Mouse (Mus musculus) ES-E14 (cell line): ENCODE results near the gene Tex12. TPM values are rescaled to one million over a fixed set of nuclear protein-coding genes. Genes with fewer than 3 reads are reported as not detected.

Experiments
- DNase-seq: peaks from one replicate; pipeline ENCODE4 v3.0.0-alpha.2; 2013; ENCODE audit warnings: low read depth, low spot score
- H3K27ac ChIP-seq: 2 replicates; pipeline ENCODE4 v1.5.1; 2012; ENCODE audit warnings: low read depth, mild to moderate bottlenecking, low read length, moderate library complexity, mixed read lengths; ENCODE audit not compliant: poor library complexity, insufficient read depth, severe bottlenecking
- H3K36me3 ChIP-seq: 2 replicates; pipeline ENCODE4 v1.6.1; 2012; ENCODE audit warnings: mild to moderate bottlenecking, low read length, moderate library complexity, mixed read lengths; ENCODE audit not compliant: control insufficient read depth, poor library complexity, insufficient read depth, severe bottlenecking
- H3K4me1 ChIP-seq, 2 experiments: fragments of 150-350 bp in 1 of 2; sonication (generic) in 1 of 2; 2 replicates each; pipeline ENCODE4 v1.6.1; 2012; ENCODE audit warnings: low read length in 2 of 2, mild to moderate bottlenecking in 1 of 2, mixed read lengths in 1 of 2; ENCODE audit not compliant: control insufficient read depth in 2 of 2, insufficient read depth in 2 of 2, poor library complexity in 1 of 2
- H3K4me3 ChIP-seq, 2 experiments: fragments of 150-350 bp in 1 of 2; sonication (generic) in 1 of 2; 2 replicates each; pipeline ENCODE4 v1.5.1; 2012; ENCODE audit warnings: low read length in 2 of 2, low read depth in 1 of 2, mild to moderate bottlenecking in 1 of 2, mixed read lengths in 1 of 2; ENCODE audit not compliant: insufficient read depth in 1 of 2, poor library complexity in 1 of 2, severe bottlenecking in 1 of 2
- H3K9ac ChIP-seq: 2 replicates; pipeline ENCODE4 v1.6.1; 2012; ENCODE audit warnings: low read depth, mild to moderate bottlenecking, low read length, mixed read lengths; ENCODE audit not compliant: poor library complexity, insufficient read depth, severe bottlenecking
- H3K9me3 ChIP-seq: fragments of 150-350 bp; sonication (generic); 2 replicates; pipeline ENCODE4 v1.6.1; 2012; ENCODE audit warnings: low read depth, mild to moderate bottlenecking, low read length; ENCODE audit not compliant: control insufficient read depth, insufficient read depth
- CHD2 ChIP-seq: IDR thresholded peaks from 2 replicates; pipeline ENCODE4 v1.6.1; 2014; ENCODE audit warnings: mild to moderate bottlenecking, low read depth, low read length, inconsistent platforms
- HCFC1 ChIP-seq: IDR thresholded peaks from 2 replicates; pipeline ENCODE4 v1.6.1; 2012; ENCODE audit warnings: low read length, inconsistent platforms, borderline replicate concordance; ENCODE audit not compliant: insufficient read depth
- MAFK ChIP-seq: IDR thresholded peaks from 2 replicates; pipeline ENCODE4 v1.6.1; 2014; ENCODE audit warnings: mild to moderate bottlenecking, low read depth, low read length, inconsistent platforms; ENCODE audit not compliant: insufficient read depth
- ZC3H11A ChIP-seq: IDR thresholded peaks from 2 replicates; pipeline ENCODE4 v1.6.1; 2012; ENCODE audit warnings: low read depth, mild to moderate bottlenecking, inconsistent platforms, low read length, borderline replicate concordance
- ZNF384 ChIP-seq: IDR thresholded peaks from 2 replicates; pipeline ENCODE4 v1.6.1; 2012; ENCODE audit warnings: low read depth, low read length, inconsistent platforms
- in situ Hi-C, 2 experiments: fragments of 600-800 bp; cut with MboI; formaldehyde crosslinking; loops; one replicate each; pipeline ENCODE4 v1.15.1; 2025; ENCODE audit warnings: low sequenced_read_pairs in 2 of 2, inconsistent platforms in 1 of 2; ENCODE audit not compliant: unreplicated experiment in 2 of 2
- total RNA-seq: library from RNA; depleted of rRNA; stranded (reverse); fragments of 300-350 nt; gene quantifications from 2 replicates; pipeline ENCODE4 v1.2.3, GENCODE M21; 2012

Tex12 gene
- total RNA-seq, 1 experiment: 0.94 TPM

- H3K4me1 ChIP-seq: no peaks in the 10 kb centered on the region
- TF ChIP-seq ZC3H11A: no peak
- TF ChIP-seq HCFC1: no peak
- no peak for TF ChIP-seq MAFK
- TF ChIP-seq CHD2: no peak
- TF ChIP-seq ZNF384: no peak
- no peak overlapping the region for H3K27ac ChIP-seq
- no peak overlapping the region; the same call in 1 of the 2 replicates for H3K9ac ChIP-seq
- H3K9me3 ChIP-seq: no peaks in the 10 kb centered on the region
- H3K4me3 ChIP-seq: peak overlapping the region; percentile 76 to 91; a peak in 3 of 4 replicates
- in situ Hi-C loops: loop anchor here in 1 of 2 experiments (5.0 to 10.0 kb wide), 2 partner anchors 71 to 1033 kb away; no protein-coding TSS in a partner anchor
- no peak for DNase-seq
- no peaks in the 10 kb centered on the region for H3K36me3 ChIP-seq
Measured at GRCm38 (mm10) chr9:50527860-50528259, 33.3 kb downstream of the Tex12 start.

DNA sequence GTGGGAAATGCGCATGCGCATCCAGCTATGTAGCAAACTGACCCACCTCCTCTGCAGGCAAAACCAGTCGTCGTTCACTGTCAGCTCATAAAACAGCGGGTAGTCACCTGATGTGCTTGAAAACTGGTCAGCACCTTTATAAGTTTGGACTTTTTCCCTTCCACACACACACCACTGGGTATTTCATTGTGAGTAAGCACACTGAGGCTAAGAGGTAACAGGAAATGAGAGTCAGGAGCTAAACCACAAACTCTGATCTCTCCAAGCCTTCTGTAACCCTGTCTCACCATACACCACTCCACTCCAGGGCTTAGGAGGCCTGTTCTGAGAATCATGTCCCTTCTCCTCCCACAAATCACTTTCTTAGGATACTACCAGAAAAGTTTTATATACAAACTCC is 35.5 kb downstream of the Tex12 start:
- no peak for DNase-seq
- H3K4me3 ChIP-seq: no peak overlapping the region
- H3K9me3 ChIP-seq: no peaks in the 10 kb centered on the region
- no peaks in the 10 kb centered on the region for H3K4me1 ChIP-seq
- no peaks in the 10 kb centered on the region for H3K36me3 ChIP-seq
- no peak overlapping the region for H3K27ac ChIP-seq
- H3K9ac ChIP-seq: no peak overlapping the region
- in situ Hi-C loops: loop anchor here in 1 of 2 experiments (5.0 to 10.0 kb wide), 2 partner anchors 68 to 1031 kb away; no protein-coding TSS in a partner anchor
- TF ChIP-seq ZNF384 (no peak), HCFC1 (no peak), CHD2 (no peak), ZC3H11A (no peak), MAFK (no peak)

GRCm38 (mm10) chr9:50524936-50525335 is 36.2 kb downstream of the Tex12 start:
- H3K4me3 ChIP-seq: no peak overlapping the region
- DNase-seq: no peak
- H3K4me1 ChIP-seq: no peaks in the 10 kb centered on the region
- no peak overlapping the region for H3K27ac ChIP-seq
- H3K36me3 ChIP-seq: no peaks in the 10 kb centered on the region
- no peaks in the 10 kb centered on the region for H3K9me3 ChIP-seq
- in situ Hi-C loops: loop anchor here in 1 of 2 experiments (5.0 to 10.0 kb wide), 2 partner anchors 68 to 1030 kb away; no protein-coding TSS in a partner anchor
- no peak overlapping the region for H3K9ac ChIP-seq
- no peak for TF ChIP-seq CHD2
- no peak for TF ChIP-seq HCFC1
- no peak for TF ChIP-seq MAFK
- TF ChIP-seq ZC3H11A: no peak
- no peak for TF ChIP-seq ZNF384

- DNase-seq: no peak
- Histone ChIP-seq H3K4me3 (no peak overlapping the region), H3K9ac (no peak overlapping the region), H3K4me1 (no peaks in the 10 kb centered on the region), H3K27ac (no peak overlapping the region), H3K36me3 (no peaks in the 10 kb centered on the region), H3K9me3 (no peaks in the 10 kb centered on the region)
- TF ChIP-seq MAFK (no peak), ZC3H11A (no peak), CHD2 (no peak), HCFC1 (no peak), ZNF384 (no peak)
- in situ Hi-C loops: loop anchor here in 1 of 2 experiments (10.0 kb wide), 1 partner anchor 1028 kb away; no protein-coding TSS in a partner anchor
Measured at GRCm38 (mm10) chr9:50522574-50522973, 38.6 kb downstream of the Tex12 start.
